Mouse (Mus musculus) CD8-positive naive resting alpha-beta T cell, adult 57 days (primary cell): Measurements from ENCODE around the gene Fabp7. TPM values are rescaled to one million over a fixed set of nuclear protein-coding genes. Genes with fewer than 3 reads are reported as not detected.

Source experiments
- total RNA-seq: library from RNA; stranded (reverse); gene quantifications from one replicate; pipeline ENCODE4 v1.2.4, GENCODE M21; 2023

Gene Fabp7
- total RNA-seq, result not detected

GRCm38 (mm10) chr10:57784876-57785150, at the start of gene Fabp7:
Gene Fabp7 (plus strand): TSS chr10:57784881.

GRCm38 (mm10) chr10:57794018-57794417, 9.3 kb downstream of the Fabp7 start, which contains the start of gene Smpdl3a:
Gene Smpdl3a (plus strand): TSS chr10:57794335.

Other genes with a start within 250 kb of the Fabp7 start
- gene Pkib, start 152.9 kb upstream of the Fabp7 start, total RNA-seq, result 5.0 TPM
- 61.7 TPM for gene Smpdl3a, start 9.5 kb downstream of the Fabp7 start, total RNA-seq